Mouse (Mus musculus): ENCODE data around the gene Shisa6. TPM values are rescaled to one million over a fixed set of nuclear protein-coding genes. Genes with fewer than 3 reads are reported as not detected.

Shisa6 gene
- polyA plus RNA-seq, 1 experiment = not detected

- Histone ChIP-seq H3K4me1 (ENCODE audit: control insufficient read depth, insufficient read depth, low read length) (no peaks in the 10 kb centered on the region), H3K4me3 (replicated peaks; ENCODE audit: control insufficient read depth, low read depth, low read length) (no peak within 1 kb of the TSS), H3K27ac (ENCODE audit: control insufficient read depth, insufficient read depth, low read depth, low read length, poor library complexity) (no peak within 1 kb of the TSS; the same call in 1 of the 2 replicates)
- TF ChIP-seq CTCF (IDR thresholded peaks at IDR 0.05; ENCODE audit: control insufficient read depth, insufficient read depth, low read length) (no peak), POLR2A (IDR thresholded peaks at IDR 0.05; ENCODE audit: borderline replicate concordance, control insufficient read depth, low read depth, low read length) (no peak)
- 3% methylated on average over 53 of the region's 53 CpGs for WGBS
These were observed 357.7 kb downstream of the Shisa6 start, which contains the start of gene Dnah9 for GRCm38 (mm10) chr11:66167801-66168651. Gene Dnah9 (minus strand): TSS chr11:66168551.

GRCm38 (mm10) chr11:66164022-66164421 lies 361.7 kb downstream of the Shisa6 start:
- Histone ChIP-seq H3K4me1 (ENCODE audit: control insufficient read depth, insufficient read depth, low read length) (no peaks in the 10 kb centered on the region), H3K4me3 (replicated peaks; ENCODE audit: control insufficient read depth, low read depth, low read length) (no peak overlapping the region), H3K27ac (ENCODE audit: control insufficient read depth, insufficient read depth, low read depth, low read length, poor library complexity) (no peak overlapping the region)
- 75% methylated on average over 2 of the region's 2 CpGs for WGBS
- TF ChIP-seq CTCF (IDR thresholded peaks at IDR 0.05; ENCODE audit: control insufficient read depth, insufficient read depth, low read length) = no peak
- no peak for TF ChIP-seq POLR2A (IDR thresholded peaks at IDR 0.05; ENCODE audit: borderline replicate concordance, control insufficient read depth, low read depth, low read length)
